Mouse (Mus musculus) embryonic facial prominence, embryonic 11.5 days (tissue): Measurements from ENCODE around the gene Ddias. TPM values are rescaled to one million over a fixed set of nuclear protein-coding genes. Genes with fewer than 3 reads are reported as not detected.

Source experiments
- ATAC-seq: fragments of 200-750 bp; cut with Nextera tagmentation; replicated peaks from 2 replicates; pipeline ENCODE4 v1.8.0; 2017; ENCODE audit warnings: low read depth; ENCODE audit not compliant: insufficient number of reproducible peaks, low FRiP score, low TSS enrichment
- DNase-seq: peaks from one replicate; pipeline ENCODE4 v3.0.0-alpha.2; 2015; ENCODE audit warnings: low spot score
- H3K27ac ChIP-seq: fragments of 300-500 bp; sonication (generic); replicated peaks from 2 replicates; pipeline ENCODE4 v1.5.1; 2014; ENCODE audit warnings: mild to moderate bottlenecking, low read depth, low read length, control low read depth
- H3K27me3 ChIP-seq: fragments of 300-500 bp; sonication (generic); 2 replicates; pipeline ENCODE4 v1.6.1; 2014; ENCODE audit warnings: mild to moderate bottlenecking, low read length, moderate library complexity, mixed read lengths; ENCODE audit not compliant: control insufficient read depth, insufficient read depth
- H3K36me3 ChIP-seq: fragments of 300-500 bp; sonication (generic); replicated peaks from 2 replicates; pipeline ENCODE4 v1.6.1; 2014; ENCODE audit warnings: low read depth, mild to moderate bottlenecking, low read length, moderate library complexity, mixed read lengths; ENCODE audit not compliant: control insufficient read depth, insufficient read depth
- H3K4me1 ChIP-seq: fragments of 300-500 bp; sonication (generic); 2 replicates; pipeline ENCODE4 v1.6.1; 2014; ENCODE audit warnings: low read length, mixed read lengths; ENCODE audit not compliant: control insufficient read depth, insufficient read depth
- H3K4me2 ChIP-seq: fragments of 300-500 bp; sonication (generic); 2 replicates; pipeline ENCODE4 v1.6.1; 2014; ENCODE audit warnings: low read depth, mild to moderate bottlenecking, control low read depth, low read length, moderate library complexity
- H3K4me3 ChIP-seq: fragments of 300-500 bp; sonication (generic); 2 replicates; pipeline ENCODE4 v1.5.1; 2014; ENCODE audit warnings: low read depth, low read length, control low read depth
- H3K9ac ChIP-seq: fragments of 300-500 bp; sonication (generic); replicated peaks from 2 replicates; pipeline ENCODE4 v1.6.1; 2014; ENCODE audit warnings: mild to moderate bottlenecking, control low read depth, low read length
- H3K9me3 ChIP-seq: fragments of 300-500 bp; sonication (generic); replicated peaks from 2 replicates; pipeline ENCODE4 v1.6.1; 2016; ENCODE audit warnings: mild to moderate bottlenecking, low read length, inconsistent platforms, mixed read lengths; ENCODE audit not compliant: control insufficient read depth
- WGBS: fragments of 180-500 bp; shearing (Covaris S2); extraction: QIAGEN DNeasy Blood & Tissue Kit; methylation state at CpG from one replicate; pipeline ENCODE4 v1.1.7; 2014; 5-methylcytosine and 5-hydroxymethylcytosine counted together
- polyA plus RNA-seq: library from polyadenylated mRNA; unstranded; fragments of >200 nt; fragmentation: Nextera tagmentation; extraction: Ambion mirVana; gene quantifications from 2 replicates; pipeline ENCODE4 v1.2.1, GENCODE M21; 2014

Gene Ddias
- polyA plus RNA-seq, 1 experiment from 2014 or later, result 29.7 TPM

DNA sequence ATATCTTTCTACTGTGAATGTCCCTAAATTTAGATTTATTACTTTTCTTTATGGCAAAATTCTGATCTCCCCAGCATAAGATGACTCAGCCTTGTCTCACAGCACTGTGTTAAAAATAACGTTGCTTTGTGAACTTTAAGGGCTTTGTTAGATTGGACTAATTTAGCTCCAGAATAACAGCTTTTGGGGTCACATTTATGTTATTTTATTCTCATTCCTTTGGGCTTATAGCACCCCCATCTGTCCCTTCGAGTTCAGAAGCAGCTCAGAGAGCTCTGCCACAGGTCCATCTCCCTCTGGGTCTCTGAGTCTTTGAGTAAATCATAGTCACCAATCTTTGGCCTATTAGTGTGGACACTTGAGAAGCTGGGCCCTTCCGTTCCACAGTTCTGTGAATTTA, 36.1 kb downstream of the Ddias start:
- H3K9me3 ChIP-seq, result no peaks in the 10 kb centered on the region
- no peaks in the 10 kb centered on the region for H3K4me1 ChIP-seq
- no peak overlapping the region for H3K27ac ChIP-seq
- H3K27me3 ChIP-seq, result no peaks in the 10 kb centered on the region
- no peaks in the 10 kb centered on the region; the same call in 1 of the 2 replicates for H3K36me3 ChIP-seq
- no peak for DNase-seq
- no peak overlapping the region for H3K4me3 ChIP-seq
- no peak for ATAC-seq
- H3K4me2 ChIP-seq, result no peak overlapping the region
- WGBS, result 74% methylated on average over 3 of the region's 3 CpGs
- H3K9ac ChIP-seq, result no peak overlapping the region

DNA sequence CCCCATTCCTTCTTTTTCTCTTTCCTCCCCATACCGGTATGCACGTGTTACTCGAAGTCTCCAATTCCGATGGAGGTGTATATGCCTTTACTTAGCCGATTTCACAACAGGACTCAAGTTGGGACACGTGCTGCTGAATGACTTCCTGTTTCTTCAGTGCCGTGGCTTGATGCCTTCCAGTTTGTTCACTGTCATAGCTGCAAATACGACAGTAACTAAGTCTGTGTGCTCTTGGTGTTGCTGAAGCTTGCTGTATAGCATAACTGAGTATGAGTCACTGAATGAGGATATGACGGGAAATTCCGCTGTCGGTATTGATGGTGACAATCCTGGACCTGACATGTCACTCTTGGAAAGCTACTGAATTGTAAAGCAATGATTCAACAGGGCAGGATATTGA, 36.8 kb downstream of the Ddias start:
- 87% methylated on average over 11 of the region's 11 CpGs for WGBS
- ATAC-seq (no peak), DNase-seq (no peak)
- Histone ChIP-seq H3K4me1 (no peaks in the 10 kb centered on the region), H3K4me2 (no peak overlapping the region), H3K9ac (no peak overlapping the region), H3K4me3 (no peak overlapping the region), H3K36me3 (no peaks in the 10 kb centered on the region; the same call in 1 of the 2 replicates), H3K27me3 (no peaks in the 10 kb centered on the region), H3K9me3 (no peaks in the 10 kb centered on the region), H3K27ac (no peak overlapping the region)

DNA sequence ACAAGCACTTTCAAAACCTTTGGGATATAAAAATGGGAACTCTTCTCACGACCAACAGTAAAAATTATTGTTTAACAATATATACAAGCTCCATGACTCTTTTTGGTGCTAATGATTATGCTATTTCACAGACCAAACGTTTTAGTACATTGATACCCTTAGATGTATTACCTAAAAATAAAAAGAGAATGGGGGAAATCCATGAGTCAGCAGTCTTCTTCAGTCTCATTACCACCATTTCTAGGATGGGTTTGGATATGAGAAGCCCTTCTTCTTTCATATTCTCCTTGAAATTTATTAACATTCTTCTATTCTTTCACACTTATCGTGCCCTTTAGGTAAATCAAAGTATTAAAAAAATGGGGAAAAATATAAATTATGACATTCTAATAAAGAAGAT, 37.6 kb downstream of the Ddias start:
- no peak overlapping the region for H3K27ac ChIP-seq
- WGBS, result 78% methylated on average over 3 of the region's 3 CpGs
- H3K4me2 ChIP-seq, result no peak overlapping the region
- H3K9ac ChIP-seq, result no peak overlapping the region
- no peaks in the 10 kb centered on the region for H3K9me3 ChIP-seq
- H3K27me3 ChIP-seq, result no peaks in the 10 kb centered on the region
- no peak overlapping the region for H3K4me3 ChIP-seq
- H3K4me1 ChIP-seq, result no peaks in the 10 kb centered on the region
- ATAC-seq (no peak), DNase-seq (no peak)
- H3K36me3 ChIP-seq, result no peaks in the 10 kb centered on the region; the same call in 1 of the 2 replicates

DNA sequence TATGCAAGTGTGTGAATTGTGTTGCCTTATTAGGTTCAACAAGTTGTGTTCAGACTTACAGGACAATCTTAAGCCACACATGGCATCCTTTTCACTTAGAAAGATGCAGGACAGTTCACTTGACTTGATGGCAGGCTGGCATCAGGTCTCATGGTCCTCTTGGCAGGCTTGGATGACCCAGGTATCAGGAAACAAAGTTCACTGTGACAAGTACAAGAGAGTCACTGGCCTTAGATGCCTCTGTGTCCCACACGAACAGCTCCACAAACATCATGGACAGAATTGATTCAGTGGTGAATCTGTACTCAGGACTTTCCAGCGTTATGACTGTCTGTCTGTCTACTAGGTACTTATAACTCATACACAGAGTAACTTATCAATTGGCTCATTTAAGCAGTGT, 39.7 kb downstream of the Ddias start:
- H3K4me1 ChIP-seq, result no peaks in the 10 kb centered on the region
- H3K36me3 ChIP-seq, result no peaks in the 10 kb centered on the region; the same call in 1 of the 2 replicates
- H3K27ac ChIP-seq, result no peak overlapping the region
- no peaks in the 10 kb centered on the region for H3K9me3 ChIP-seq
- no peak for ATAC-seq
- H3K4me3 ChIP-seq, result no peak overlapping the region
- H3K9ac ChIP-seq, result no peak overlapping the region
- 95% methylated on average over 2 of the region's 2 CpGs for WGBS
- H3K4me2 ChIP-seq, result no peak overlapping the region
- H3K27me3 ChIP-seq, result no peaks in the 10 kb centered on the region
- no peak for DNase-seq

DNA sequence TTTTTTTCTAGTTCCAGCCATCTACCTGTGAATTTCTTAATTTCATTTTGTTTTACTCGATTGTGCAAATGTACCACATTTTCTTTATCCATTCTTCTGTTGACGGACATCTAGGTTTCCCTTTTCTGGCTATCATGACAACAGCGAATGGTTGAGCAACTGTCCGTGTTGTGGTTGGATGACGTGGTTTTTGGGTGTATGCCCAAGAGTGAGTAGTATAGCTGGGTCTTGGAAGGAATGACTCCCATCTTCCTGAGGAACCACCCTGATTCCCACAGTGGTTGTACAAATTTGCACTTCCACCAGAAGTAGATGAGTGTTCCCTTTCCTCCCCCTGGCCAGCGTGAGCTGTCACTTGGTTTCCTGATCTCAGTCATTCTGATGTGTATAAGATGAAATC, 41.7 kb downstream of the Ddias start:
- DNase-seq (no peak), ATAC-seq (no peak)
- no peak overlapping the region for H3K4me2 ChIP-seq
- H3K36me3 ChIP-seq, result no peaks in the 10 kb centered on the region; the same call in 1 of the 2 replicates
- WGBS, result 92% methylated on average over 6 of the region's 6 CpGs
- no peaks in the 10 kb centered on the region for H3K9me3 ChIP-seq
- H3K4me3 ChIP-seq, result no peak overlapping the region
- no peaks in the 10 kb centered on the region for H3K27me3 ChIP-seq
- H3K9ac ChIP-seq, result no peak overlapping the region
- no peak overlapping the region for H3K27ac ChIP-seq
- no peaks in the 10 kb centered on the region for H3K4me1 ChIP-seq

DNA sequence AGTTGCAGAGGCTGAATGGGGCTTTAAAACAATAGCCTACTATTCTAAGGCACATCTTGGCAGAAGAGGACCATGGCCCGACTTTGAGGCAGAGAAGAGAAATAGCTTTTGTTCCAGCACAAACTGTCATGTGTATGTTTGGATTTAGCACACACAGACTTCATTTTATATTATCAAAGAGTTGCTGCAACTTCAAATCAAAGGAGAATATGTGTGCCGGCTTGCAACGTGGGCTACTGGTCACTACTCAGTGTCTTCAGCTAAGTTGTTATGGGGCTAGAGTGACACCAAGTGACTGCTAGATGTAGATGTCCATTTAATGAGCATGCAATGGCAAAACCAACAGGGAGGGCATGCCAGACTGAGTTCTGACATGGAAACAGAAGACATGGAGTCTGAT, 46.1 kb downstream of the Ddias start:
- Histone ChIP-seq H3K4me1 (no peaks in the 10 kb centered on the region), H3K36me3 (no peaks in the 10 kb centered on the region), H3K9ac (no peak overlapping the region), H3K4me2 (no peak overlapping the region), H3K9me3 (no peaks in the 10 kb centered on the region), H3K4me3 (no peak overlapping the region), H3K27me3 (no peaks in the 10 kb centered on the region), H3K27ac (no peak overlapping the region)
- DNase-seq, result no peak
- 29% methylated on average over 3 of the region's 3 CpGs for WGBS
- ATAC-seq, result no peak

DNA sequence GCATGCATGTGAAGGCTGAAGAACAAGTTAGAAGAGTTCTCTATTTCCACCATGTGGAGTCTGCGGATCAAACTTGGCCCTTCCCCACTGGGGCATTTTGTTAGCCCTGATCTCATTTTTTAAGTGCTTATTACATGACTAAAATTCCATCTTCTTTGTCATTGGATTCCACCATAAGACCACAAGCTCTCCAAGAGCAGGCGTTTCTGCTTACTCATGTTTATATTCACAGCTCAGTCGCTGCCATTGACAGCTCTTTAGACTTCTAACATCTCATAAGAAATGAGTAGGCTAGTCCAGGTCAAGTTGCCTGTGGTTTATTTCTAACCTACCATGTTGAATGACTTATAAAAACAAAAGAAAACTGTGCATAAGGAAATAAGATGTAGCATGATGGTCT, 47.8 kb downstream of the Ddias start:
- no peaks in the 10 kb centered on the region for H3K9me3 ChIP-seq
- H3K27ac ChIP-seq, result no peak overlapping the region
- DNase-seq, result no peak
- H3K36me3 ChIP-seq, result no peaks in the 10 kb centered on the region
- H3K4me1 ChIP-seq, result no peaks in the 10 kb centered on the region; the same call in 1 of the 2 replicates
- H3K4me3 ChIP-seq, result no peak overlapping the region
- no peak overlapping the region for H3K9ac ChIP-seq
- 90% methylated on average over 3 of the region's 3 CpGs for WGBS
- H3K27me3 ChIP-seq, result no peaks in the 10 kb centered on the region
- H3K4me2 ChIP-seq, result no peak overlapping the region
- no peak for ATAC-seq

DNA sequence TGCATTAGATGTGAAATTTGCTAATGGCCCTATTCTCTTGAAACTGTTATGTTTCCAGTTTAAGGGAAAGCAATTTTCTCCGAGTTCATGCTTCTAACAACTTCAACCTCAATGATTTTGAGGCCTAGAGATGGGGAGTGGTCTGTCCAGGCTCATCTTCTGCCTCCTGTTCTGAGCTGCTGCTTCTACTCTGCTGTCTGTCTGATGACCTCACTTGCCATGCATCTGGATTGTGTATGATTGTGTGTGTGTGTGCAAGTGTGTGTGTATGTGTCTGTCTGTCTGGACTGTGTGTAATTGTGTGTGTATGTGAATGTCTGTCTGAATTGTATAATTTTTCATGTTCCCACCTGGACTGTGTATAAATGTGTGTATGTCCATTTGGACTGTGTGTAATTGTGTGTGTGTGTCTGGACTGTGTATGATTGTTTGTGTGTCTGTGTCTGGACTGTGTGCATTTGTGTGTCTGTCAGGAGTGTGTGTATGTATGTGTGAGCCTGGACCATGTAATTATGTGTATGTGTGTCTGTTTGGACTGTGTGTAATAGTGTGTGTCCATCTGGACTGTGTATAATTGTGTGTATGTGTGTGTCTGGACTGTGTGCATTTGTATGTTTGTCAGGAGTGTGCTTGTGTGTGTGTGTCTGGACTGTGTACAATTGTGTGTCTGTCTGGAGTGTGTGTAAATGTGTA, 51.5 kb downstream of the Ddias start:
- ATAC-seq (no peak), DNase-seq (no peak)
- H3K36me3 ChIP-seq, result no peaks in the 10 kb centered on the region
- H3K27ac ChIP-seq, result no peak overlapping the region
- H3K9me3 ChIP-seq, result no peaks in the 10 kb centered on the region
- no peak overlapping the region for H3K4me2 ChIP-seq
- H3K4me3 ChIP-seq, result no peak overlapping the region
- no peaks in the 10 kb centered on the region for H3K27me3 ChIP-seq
- H3K4me1 ChIP-seq, result no peaks in the 10 kb centered on the region; the same call in 1 of the 2 replicates
- H3K9ac ChIP-seq, result no peak overlapping the region; the same call in 1 of the 2 replicates
- WGBS, result 34% methylated on average over 1 of the region's 1 CpGs
